Mouse (Mus musculus) WW6 (cell line): Measurements from ENCODE around the gene Rtn4rl2.

Experiments
- DNase-seq: peaks from one replicate; pipeline ENCODE4 v3.0.0-alpha.2; 2013; ENCODE audit warnings: low read depth, low spot score

Rtn4rl2 gene

DNA sequence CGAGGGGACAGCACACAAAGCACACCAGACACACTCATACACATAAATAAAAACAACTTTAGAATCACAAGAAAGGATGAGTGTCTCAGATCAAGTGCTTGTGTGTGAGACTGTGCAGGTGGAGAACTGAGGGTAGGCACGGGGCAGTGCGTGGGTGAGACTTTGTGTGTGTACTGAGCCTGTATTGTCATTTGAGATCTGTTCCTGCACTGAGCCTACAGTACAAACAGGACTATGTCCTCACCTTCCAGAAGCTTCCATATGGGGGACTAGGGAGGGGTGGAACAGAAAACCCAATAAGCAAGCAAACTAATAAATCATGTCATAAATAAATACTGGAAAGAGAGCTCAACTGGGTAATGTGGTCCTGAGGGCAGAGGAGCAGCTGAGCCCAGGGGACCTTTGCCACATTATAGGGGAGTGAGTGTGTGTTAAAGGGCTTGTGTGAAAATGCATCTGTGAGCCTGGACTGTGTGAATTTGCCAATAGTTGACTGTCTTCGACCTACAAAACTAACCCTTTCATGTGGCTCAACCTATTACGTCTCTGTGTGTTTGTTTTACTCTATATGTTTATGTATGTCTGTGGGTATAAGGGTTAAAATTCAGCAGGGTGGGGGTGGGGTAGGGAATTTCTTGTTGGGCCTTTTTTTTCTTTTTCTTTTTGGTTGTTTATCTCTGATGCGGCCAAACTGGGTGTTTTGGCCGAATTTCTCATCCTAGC lies 35.9 kb downstream of the Rtn4rl2 start:
- no peak for DNase-seq

DNA sequence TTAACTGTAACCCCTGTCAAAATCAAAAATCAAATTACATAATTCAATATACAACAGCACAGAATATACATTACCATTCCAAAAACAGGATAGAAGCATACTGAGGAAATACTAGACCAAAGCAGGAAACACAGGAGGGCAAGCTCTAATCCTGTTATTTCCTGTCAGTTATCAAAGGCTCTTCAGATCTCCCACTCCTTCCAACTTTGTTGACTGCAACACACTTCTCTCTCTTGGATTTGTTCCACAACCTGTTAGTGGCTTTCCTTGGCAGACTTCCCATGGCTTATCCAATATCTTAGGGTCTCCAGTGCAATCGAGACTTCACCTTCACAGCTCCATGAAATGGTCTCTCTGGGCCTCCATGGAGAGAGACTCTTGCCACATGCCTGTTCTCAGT lies 41.3 kb downstream of the Rtn4rl2 start:
- DNase-seq = no peak

DNA sequence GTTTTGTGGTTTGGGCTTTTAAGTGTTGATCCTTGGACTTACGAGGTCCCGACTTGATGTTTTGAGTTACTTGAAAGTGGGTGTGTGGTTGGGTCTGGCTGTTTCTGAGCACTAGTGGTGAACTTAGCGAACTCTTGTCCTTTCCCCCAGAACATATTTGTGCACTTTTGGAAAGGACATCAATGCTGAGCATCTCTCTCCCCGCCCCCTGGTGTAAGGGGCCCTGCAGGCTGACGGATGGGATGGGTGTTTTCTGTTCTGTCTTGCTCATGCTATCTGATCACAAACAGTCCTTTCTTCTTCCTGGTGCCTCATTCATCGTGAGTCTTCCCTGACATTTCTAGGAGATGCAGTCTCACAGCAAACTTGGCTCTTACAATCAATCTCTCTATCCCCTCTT lies 42.9 kb downstream of the Rtn4rl2 start:
- no peak for DNase-seq

DNA sequence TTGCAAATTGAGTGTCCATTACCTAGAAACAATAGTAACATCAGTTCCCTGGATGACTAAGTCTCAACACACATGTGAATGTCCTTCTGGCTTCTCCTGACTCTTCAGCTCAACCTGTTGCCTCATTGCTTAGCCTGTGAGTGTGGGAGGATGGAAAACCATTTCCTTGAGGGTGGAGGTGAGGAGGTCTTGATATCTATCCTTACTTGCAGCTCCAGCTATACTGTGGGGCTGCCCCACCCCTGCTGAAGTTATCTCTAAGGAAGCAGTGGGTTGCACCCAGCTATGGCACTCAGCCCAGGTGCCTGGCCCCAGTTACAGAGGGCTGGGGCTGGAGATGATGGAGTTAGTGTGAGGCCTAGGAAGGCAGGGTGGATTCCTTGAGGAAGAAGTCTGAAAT lies 44.6 kb downstream of the Rtn4rl2 start:
- DNase-seq = no peak

DNA sequence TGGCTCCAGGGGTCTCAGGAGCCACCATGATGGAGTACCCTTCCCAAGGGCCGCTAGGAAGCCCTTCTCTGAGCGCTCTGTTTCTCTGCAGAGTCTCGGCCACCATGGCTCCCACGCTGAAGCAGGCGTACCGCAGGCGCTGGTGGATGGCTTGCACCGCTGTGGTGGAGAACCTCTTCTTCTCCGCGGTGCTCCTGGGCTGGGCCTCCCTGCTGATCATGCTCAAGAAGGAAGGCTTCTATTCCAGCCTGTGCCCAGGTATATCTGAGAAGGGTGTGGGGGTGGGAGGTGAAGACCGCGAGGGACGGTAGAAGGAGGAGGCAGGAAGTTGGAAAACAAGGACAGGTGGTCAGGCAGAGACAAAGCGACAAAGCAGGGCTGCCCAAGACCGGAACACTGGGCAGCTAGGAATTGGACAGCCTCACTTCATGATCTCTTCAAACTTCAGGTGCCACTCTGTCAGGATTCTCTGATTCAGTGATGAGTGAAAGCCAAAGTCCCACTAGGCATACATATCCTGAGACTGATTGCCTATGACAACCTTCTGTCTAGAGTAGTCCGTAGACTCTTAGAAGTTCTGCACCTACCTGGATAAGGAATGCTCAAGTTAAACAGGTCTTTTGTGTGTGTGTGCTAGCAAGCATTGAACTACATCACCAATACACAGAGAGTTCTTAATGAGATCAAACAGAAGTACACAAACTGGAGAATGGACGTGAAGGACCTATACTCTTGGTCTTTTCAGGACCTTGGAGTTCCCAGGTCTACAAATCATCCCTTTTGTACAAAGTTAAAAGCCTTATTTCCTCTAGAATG lies 45.6 kb downstream of the Rtn4rl2 start:
- DNase-seq = no peak

DNA sequence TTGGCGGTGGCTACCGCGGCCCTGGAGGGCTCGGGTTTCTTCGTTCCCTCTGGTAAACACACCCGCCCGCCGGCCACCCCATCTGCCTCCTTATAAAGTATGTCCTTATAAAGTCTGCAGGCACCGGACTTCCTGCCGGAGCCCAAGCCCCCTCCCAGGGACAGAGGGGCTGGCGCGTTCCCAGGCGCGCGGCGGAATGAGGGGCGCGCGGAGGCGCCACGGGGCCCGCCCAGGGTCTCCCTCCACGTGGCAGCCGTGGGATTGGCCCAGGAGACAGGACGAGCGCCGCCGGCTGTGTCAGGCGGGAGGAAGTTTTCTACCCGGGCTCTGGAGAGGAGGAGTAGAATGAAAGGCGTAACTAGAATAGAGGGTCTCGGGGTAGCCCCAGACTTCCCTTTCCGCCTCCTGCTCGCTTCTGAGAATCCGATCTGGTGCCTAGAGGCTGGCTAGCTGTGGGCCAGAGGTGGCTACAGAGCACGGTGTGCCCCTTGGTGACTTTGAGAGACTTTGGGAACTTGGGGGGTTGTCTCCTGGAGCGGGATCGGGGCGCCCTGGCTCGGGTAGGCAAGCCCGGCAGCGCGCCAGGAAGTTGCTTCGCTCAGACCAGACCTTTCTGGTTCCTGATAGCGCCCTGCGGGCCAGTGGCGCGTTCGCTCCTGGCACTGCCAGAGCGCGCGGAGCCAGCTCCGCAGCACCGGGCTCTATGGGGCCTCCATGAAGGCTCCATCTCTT lies 46.3 kb downstream of the Rtn4rl2 start:
- DNase-seq = no peak

DNA sequence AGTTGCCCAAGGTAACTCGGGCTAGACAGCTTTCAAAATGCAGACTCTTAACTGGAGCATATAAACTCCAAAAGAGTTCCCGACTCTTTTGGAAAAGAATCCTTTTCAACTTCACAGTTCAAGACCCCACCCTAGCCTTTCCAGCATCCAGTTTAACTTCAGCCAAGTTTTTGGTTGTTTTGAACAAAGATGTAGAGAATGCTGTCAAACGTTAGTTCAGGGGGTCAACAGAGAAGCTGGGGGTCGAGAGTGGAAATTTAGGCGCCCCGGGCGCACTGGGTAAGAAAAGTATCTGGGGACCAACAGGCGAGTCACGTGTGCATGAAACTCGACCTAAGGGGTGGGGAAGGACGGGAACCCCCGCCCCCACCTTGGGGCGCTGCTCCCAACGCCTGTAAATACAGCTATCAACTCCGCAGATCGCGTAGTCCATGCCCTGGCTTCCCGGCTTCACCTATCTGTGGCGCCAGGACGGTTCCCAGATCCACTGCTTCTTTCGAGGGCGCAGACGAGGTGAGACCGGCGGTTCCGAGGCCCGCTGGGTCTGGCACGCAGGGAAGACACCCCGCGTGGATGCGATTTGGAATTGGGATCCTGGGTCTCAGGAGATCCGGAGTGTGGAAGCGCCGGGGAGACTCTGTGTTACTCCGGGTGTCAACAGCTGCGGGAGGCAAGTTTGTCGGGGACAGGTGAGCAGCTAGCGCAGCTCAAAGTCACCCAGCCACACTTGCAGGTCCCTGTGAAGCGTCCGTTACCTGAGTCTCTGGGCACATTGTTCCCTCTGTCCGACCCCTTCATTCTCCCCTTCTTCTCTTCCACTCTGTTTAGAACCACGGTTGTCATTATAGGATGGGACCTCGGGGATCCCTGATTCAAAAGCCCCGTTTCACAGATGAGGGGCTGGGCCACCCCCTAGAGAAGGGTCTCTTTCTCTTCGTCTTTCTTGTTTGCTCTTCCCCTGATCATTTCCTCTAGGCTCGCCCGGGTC lies 47.2 kb downstream of the Rtn4rl2 start:
- no peak for DNase-seq

DNA sequence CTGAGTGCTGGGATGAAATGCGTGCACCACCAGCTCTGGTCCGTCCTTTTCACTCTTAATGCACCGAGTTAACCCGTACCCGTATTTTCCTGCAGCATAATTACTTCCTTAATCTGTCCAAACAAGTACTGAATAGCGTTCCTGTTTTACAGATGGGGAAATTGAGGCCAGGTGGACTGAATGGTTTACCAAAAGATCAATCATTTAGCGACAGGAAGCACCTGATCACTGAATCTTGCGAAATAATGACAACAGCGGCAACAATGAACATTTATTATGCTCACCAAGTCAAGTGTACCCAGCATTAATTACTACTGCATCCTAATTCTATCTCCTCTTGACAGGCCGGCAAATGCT lies 47.9 kb downstream of the Rtn4rl2 start, which contains the start of gene Slc43a1:
TSS of gene Slc43a1 (plus strand) at position 258 of the 357 bp plus-strand sequence.
- DNase-seq = no peak

DNA sequence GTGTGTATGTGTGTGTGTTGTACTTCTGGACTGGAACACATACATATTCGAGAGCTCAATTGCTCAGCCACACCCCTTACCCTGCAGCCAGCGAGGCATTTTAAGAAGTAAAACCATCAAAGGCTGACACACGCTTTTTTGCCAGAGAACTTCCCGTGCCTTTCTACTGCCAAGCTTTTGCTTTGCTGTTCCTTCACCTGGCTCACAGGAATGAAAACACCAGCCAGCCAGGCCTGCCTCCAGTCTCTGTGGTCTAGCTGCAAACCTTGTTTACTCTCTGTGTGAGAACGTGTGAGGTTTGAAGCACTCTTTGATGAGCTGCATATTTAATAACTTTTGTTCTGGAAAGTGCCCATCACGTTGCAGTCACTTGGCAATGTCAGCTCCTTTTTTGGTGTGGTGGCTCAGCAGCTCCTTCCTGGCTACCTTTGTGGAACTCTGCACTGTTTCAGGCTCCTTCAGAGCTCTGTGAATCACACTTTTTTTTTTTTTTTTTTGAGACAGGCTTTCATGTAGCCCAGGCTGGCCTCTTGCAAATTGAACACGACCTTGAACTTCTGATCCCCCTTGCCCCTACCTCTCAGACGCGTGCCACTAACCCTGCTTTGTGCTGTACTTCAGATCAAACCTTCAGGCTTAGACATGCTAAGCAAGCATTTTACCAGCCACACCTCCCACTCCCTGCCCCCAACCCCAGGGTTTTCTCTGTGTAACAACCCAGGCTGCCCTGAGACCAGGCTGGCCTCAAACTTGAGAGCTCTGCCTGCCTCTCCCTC lies 48.5 kb downstream of the Rtn4rl2 start:
- no peak for DNase-seq

DNA sequence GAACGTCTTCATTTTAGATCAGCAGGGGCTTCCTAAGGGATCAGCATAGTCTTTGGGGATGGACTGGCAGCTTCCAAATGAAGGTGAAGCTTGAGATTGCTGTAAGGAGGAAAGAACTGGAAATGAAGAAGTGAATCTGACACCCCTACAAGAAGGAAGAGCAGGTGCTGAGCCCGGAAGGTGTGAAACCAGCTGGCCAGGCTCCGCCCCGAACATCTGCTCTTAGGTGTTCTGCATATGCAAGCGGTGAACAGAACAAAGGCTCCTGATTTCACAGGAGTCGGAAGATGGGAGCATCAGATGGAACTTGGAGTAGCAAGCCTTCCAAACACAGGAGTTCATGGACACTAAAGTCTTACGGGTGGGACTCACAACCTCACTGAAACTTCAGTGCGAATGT lies 49.4 kb downstream of the Rtn4rl2 start:
- no peak for DNase-seq

DNA sequence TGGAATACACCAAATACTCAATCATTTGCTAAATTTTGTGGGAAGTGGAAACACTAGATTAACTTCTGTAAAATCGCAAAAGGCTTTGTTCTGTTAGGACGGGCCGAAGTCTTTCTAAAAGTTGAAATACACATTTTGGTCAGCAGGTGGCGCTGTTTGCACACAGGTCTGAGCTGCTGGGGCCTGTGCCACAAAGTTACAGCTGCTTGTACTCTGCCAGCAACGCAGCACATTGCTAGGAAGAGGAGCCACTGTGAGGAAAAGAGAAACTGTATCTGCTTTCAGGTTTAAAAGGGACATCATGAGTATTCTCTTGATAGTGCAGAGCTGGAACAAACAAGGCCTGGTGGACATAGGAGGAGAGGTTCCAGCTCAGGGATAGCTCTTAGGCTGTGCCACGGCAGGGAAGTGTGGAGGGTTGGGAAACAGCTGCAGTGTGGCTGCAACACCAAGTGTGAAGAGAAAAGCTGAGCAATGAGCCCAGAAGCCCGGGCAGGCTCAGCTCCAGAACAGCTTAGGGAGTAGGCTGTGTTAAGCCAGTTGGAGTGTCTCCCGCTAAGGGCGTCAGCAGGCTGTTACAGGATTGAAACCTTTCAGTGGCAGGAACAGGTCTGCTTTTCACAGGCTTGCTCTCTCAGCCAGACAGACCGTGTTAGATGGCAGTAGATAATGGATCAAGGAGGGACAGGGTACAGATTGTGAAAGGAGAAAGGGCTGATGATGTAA lies 54.7 kb downstream of the Rtn4rl2 start:
- no peak for DNase-seq

DNA sequence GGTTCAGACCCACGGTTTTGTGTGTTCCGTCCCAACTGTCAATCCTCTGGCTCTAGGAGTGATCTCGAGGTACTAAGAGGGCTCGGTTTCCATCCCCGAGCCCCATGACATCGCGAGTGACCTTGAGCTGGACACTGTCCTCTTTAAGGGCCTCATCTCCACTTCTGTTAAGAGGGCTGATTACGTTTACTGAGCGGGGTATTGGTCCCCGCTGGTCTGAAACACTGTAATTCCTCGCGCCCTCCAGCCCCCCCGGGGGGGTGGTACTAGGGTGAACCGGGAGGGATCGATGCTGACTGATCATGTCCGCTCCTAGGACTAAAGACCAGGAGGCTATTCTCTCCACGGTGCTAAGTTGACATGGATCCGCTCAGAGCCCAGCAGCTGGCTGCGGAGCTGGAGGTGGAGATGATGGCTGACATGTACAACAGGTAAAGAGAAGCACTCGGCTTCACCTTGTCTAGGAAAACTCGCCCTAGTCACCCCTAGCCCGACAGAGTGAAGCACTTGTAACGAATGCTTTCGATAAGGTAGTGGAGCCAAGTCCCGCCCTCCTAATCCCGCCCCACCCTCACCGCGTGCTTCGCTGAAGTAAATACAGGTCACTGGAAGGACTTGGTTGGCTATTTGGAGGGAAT lies 59.1 kb downstream of the Rtn4rl2 start:
- DNase-seq = no peak

DNA sequence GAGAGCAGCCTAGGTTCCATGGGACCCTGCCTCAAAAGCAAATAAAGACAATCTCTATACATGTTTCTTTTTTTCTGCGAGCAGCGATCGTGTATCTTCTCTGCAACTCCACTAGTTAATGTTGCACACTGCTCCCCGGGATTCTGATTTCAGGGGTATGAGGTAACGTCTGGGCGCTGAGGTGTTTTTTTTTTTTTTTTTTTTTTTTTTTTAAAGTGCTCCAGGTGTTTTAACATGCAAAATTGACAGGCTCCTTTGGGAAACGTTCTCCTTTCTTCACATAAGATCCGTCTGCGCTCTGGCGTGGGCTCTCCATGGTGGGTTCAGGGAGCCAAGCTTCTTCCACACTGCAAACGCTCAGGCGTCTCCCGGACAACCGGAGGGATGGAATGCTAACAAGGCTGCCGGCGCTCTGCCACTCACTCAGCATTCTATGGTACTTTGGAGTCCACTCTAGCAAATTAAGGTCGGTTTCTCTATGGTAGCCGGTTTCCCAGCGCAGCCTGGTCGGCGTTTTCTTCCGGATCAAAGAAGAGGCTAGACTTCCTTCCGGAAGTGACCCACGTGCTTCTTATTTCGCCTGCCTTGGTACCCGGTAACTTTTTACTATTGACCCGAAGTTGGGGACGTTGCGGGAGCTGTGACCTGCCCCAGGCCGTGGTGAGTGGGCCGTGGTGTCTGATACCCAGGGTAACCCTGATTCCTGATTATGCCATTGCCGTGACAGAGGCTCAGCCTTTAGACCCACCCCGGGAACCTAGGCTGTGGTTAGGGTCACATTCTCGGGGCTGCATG lies 59.8 kb downstream of the Rtn4rl2 start, which contains the start of gene Timm10:
TSS of gene Timm10 (plus strand) at position 510 of the 795 bp plus-strand sequence.
- no peak for DNase-seq

DNA sequence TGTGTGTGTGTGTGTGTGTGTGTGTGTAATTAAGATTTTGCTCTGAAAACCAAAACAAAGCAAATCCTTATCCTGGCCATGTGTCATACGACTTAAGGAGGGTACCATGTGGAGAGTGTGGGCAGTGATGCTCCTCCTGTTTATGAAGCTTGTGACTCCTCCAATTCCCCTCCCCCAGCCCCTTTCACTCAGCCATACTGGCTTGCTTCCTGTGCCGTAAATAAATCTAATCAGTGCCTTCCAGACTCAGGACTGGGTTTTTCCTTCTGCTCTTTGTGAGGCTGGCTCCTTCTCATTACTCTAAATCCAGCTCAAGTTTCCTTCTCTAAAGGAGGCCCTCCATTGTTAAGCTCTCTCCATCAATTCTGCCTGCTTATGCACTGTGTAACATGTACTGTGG lies 63.3 kb downstream of the Rtn4rl2 start:
- no peak for DNase-seq

DNA sequence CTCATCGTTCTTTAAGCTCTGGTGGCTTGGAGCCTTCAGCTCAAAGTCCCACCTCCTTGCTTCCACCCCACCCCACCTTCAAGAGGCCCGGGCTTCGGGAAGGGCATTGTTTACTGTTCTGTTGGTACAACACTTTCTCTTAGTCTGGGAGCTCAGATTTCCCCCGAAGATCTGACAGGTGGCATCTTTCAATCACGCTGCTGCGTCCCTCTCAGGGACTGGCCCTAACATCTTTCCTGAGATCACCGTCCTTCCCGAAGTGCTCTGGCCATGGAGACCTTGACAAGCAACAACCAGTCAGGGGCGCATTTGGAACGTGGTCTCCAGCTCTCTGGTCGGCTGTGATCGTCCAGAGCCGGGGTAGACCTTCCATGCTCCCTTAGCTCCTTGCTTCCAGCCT lies 64.0 kb downstream of the Rtn4rl2 start, which contains the start of gene Smtnl1:
TSS of gene Smtnl1 (minus strand) at position 101 of the 400 bp plus-strand sequence.
- no peak for DNase-seq
